Mouse (Mus musculus) hindlimb bud, embryonic 11.5 days (tissue): ENCODE data around the gene Vps25.
A peak's percentile ranks its signal among the peaks of the same experiment; 100 is the strongest.

Experiments used
- DNase-seq: peaks from one replicate; pipeline ENCODE4 v3.0.0-alpha.2; 2012; ENCODE audit warnings: low read depth, low spot score; ENCODE audit errors: extremely low spot score

The Vps25 gene

GRCm38 (mm10) chr11:101269577-101270116, 16.1 kb downstream of the Vps25 start:
- no peak for DNase-seq

DNA sequence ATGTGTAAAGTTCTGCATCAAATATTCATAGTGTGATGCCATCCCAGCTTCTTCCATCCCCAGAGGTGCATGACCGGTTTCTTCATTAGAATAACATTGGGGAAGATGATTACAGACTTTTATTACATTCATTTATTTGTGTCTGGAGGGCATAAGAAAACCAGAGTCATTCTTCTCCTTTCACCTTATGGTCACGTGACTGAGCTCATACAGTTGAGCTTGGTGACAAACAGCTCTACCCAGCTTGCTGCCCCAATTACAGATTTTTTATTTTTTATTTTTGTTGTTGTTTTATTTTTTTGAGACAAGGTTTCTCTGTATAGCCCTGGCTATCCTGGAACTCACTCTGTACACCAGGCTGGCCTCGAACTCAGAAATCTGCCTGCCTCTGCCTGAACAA, 18.9 kb downstream of the Vps25 start:
- no peak for DNase-seq

DNA sequence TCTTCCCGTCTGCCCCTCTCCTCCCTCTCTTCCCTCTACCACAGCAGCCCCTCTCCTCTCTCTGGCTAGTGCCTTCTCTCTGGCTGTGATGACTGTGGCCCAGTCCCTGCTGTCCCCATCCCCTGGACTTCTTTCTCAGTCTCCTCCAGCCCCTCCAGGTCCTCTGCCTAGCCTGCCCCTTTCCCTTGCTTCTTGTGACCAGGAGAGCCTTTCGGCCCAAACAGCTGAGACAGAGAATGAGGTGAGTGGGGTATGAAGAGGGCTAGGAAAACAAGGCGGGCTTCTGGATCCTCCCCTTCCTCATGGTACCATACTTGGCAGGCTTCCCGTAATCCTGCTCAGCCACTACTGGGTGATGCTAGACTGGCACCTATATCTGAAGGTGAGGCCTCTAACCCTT, 21.8 kb downstream of the Vps25 start:
- DNase-seq = no peak

DNA sequence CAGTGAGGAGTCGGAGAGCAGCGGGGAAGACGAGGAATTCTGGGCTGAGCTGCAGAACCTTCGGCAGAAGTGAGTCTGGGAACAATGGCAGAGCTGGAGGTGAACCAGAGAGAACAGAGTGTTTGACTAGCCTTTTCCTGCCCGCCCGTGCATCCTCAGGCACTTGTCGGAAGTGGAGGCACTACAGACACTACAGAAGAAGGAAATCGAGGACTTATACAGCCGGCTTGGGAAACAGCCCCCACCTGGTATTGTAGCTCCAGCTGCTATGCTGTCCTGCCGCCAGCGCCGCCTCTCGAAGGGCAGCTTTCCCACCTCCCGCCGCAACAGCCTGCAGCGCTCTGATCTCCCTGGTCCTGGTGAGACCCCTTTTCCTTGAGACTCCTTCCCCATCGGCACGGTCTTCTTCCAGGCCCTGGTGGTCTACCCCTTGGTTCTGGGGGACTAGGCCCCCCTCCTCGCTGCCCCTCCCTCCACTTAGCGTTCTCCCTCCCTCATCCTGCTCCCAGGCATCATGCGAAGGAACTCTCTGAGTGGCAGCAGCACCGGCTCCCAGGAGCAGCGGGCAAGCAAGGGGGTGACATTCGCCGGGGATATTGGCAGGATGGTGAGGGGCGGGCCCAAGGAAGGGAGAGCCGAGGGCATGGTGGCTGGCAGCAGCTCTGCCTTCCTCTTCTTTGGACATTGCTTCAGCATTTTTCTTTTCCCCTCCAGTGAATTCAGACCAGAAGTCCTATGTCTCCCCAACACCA, 23.0 kb downstream of the Vps25 start:
- no peak for DNase-seq

- DNase-seq = no peak
Measured at GRCm38 (mm10) chr11:101277381-101278222, 24.1 kb downstream of the Vps25 start.

DNA sequence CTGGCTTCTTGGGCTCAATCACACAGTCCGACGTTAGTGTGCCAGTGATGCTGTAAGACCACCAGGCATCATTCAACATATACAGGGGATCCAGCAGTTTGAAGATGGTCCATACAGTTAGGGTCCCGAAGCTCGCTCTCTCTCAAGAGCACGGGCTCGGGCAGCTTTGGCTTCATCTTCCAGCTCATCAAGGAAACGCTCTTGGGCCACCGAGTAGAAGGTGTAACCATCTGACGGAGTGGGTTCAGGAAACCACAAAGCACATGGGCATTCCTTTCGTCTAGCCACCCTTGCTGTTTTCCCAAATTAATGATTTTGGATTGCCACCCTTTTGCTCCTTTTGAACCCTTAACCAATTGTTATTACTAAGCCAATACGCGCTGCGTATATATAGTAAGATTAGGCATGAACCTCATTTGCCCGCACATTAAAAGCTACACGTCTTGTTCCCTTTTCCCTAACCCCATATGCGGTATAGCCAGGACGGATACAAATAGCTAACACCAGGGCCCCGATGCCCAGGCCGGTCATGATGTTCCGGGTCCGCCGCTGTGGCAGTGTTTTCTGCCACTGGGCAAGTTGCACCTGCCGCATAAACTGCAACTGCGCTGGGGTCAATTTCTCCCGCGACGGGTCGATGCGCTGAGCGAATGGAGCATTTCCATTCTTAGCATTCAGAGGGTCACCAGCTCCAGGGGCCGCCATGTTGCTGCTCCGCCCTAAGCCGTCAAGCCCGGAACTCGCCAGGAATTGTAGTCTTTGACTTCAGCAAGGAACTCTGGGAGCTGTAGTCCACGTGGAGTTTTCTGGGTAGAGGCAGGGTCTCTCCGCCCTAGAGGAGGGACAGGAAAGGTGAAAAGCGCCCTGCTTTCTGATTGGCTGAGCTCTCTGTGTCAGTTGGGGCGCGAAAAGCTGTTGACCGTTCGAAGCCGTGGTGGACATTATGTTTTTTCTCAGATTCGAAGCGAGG, 25.0 kb downstream of the Vps25 start, which contains the start of the genes Cntd1 and Coa3:
Cntd1 (plus strand) TSS at position 790 of the 970 bp plus-strand sequence.
Coa3 (minus strand) TSS at position 892 of the 970 bp plus-strand sequence.
- peak; percentile 91 for DNase-seq

DNA sequence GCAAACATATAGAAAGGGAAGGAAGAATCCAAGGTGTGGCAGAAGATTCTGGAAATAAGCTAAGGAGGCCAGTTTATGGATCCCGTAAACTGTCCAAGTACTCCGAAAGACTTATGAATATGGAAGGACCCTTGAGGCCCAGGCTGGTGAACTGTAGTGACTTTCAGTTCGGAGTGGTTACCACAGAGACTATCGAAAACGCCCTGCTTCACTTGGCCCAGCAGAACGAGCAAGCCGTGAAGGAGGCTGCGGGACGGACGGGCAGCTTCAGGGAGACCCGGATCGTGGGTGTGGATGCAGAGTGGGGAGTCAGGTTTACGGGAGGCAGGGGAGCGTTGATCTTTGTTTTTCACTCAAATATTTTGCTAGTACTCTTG, 25.7 kb downstream of the Vps25 start:
- no peak for DNase-seq

- DNase-seq = no peak
Measured at GRCm38 (mm10) chr11:101280837-101281236, 27.3 kb downstream of the Vps25 start.

DNA sequence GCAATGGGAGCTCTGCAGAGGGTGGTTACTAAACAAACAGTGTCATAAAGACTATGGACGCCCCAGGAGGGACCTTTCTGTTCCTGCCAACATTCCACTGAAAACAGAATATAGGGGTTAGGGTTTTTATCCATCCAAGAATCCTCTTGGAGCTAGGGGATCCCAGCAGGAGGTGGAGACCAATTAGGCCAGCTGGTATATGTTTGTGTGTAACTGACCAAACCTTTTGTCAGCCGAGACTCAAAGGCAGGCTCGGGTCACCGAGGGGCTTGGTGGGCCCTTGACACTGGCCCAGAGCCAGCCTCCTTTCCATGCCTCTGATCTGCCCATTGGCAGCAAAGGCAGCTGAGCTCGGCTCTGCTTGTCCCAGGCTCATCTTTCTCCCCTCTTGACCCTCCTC, 29.4 kb downstream of the Vps25 start:
- no peak for DNase-seq

DNA sequence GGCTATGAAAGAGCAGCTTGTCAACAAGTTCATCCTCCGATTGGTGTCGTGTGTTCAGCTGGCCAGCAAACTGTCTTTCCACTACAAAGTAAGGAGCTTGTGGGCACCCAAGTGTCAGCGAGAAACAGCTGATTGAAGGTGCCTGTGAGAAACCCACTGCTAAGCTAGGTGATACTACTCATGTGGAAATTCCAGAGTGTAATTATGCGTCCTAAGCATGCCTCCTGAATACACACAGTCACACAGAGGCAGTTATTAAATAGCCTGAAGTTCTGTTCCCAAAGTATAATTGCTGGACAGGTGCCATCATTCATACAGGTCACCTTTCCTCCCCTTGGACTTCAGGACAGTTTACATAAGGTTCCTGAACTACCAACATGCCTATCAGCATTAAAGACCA, 30.3 kb downstream of the Vps25 start:
- DNase-seq = no peak

GRCm38 (mm10) chr11:101287306-101287705, 33.8 kb downstream of the Vps25 start:
- no peak for DNase-seq

DNA sequence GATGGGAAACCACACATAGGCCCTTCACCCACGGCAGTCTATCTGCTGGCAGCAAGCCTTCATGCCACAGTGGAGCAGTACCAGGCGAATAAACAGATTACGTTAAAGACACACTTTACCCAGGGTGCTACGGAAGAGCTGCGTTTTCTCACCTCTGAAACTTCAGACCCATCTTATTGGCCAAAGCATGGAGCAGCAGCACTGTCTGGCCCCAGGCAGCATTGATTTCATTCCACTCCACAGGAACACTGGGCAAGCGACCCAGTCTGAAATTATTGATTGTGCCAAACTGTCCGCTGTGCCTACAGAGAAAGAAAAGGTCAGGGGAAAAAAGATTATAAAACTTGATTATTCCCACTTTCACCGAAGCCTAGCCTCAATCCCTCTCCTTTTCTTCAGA, 37.7 kb downstream of the Vps25 start:
- DNase-seq = no peak

- no peak for DNase-seq
Measured at GRCm38 (mm10) chr11:101295191-101295590, 41.7 kb downstream of the Vps25 start.

DNA sequence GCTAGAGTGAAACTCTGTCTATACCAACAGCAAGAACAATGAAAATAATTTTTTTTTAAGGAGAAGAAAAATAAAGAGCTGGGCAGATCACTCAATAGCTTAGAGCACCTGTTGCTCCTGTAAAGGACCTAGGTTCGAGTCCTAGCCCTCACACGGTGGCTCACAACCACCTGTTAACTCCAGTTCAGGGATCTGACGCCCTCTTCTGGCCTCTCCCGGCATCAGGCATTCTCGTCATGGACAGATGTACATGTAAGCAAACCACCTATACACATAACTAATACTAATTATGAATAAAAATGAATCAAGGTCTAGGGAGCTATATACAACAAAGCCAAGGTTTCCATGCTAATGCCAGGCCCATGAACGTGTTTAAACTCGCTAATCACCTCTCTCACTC, 47.4 kb downstream of the Vps25 start:
- no peak for DNase-seq

- DNase-seq = no peak
Measured at GRCm38 (mm10) chr11:101301299-101302003, 47.9 kb downstream of the Vps25 start.

- peak; percentile 87 for DNase-seq
Measured at GRCm38 (mm10) chr11:101302004-101302798, 48.7 kb downstream of the Vps25 start, which contains the start of gene Becn1. Gene Becn1 (minus strand): TSS chr11:101302286.

DNA sequence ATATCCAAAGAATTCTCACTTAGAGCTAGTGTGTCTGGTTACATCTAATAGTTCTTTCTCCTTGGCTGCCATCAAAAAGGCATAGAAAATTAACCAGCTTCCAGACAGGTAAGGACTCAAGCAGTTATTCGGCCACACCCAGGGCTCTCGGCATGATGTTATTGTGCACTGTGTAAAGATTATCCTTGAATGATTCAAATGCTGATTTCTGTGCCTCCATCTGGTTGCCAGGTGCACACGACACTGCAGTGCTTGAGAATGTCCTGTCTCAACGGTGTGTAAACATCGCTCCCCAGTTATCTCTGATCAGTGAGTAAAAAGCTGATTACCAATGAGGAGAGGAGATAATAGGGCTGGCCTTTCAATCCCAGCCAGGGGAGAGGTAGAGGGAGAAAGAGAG, 54.2 kb downstream of the Vps25 start:
- DNase-seq = no peak
